Mouse (Mus musculus) heart, postnatal 0 days (tissue): ENCODE measurements around the gene Btbd17. TPM values are rescaled to one million over a fixed set of nuclear protein-coding genes. Genes with fewer than 3 reads are reported as not detected.

Source experiments
- ATAC-seq: fragments of 200-750 bp; cut with Nextera tagmentation; 2 replicates; pipeline ENCODE4 v1.8.0; 2017; ENCODE audit warnings: low read depth, moderate number of reproducible peaks, moderate library complexity; ENCODE audit not compliant: insufficient read depth
- DNase-seq: peaks from one replicate; pipeline ENCODE4 v3.0.0-alpha.2; 2016; ENCODE audit warnings: low spot score
- H3K27ac ChIP-seq: fragments of 300-500 bp; sonication (generic); 2 replicates; pipeline ENCODE4 v1.5.1; 2014; ENCODE audit warnings: low read depth, mild to moderate bottlenecking
- H3K27me3 ChIP-seq: fragments of 300-500 bp; sonication (generic); 2 replicates; pipeline ENCODE4 v1.6.1; 2014; ENCODE audit warnings: low read length, mixed read lengths; ENCODE audit not compliant: control insufficient read depth, insufficient read depth
- H3K36me3 ChIP-seq: fragments of 300-500 bp; sonication (generic); replicated peaks from 2 replicates; pipeline ENCODE4 v1.6.1; 2014; ENCODE audit warnings: low read length, mixed read lengths; ENCODE audit not compliant: control insufficient read depth, insufficient read depth
- H3K4me1 ChIP-seq: fragments of 300-500 bp; sonication (generic); 2 replicates; pipeline ENCODE4 v1.6.1; 2014; ENCODE audit warnings: antibody characterized with exemption; ENCODE audit not compliant: control insufficient read depth, insufficient read depth
- H3K4me2 ChIP-seq: fragments of 300-500 bp; sonication (generic); 2 replicates; pipeline ENCODE4 v1.6.1; 2014; ENCODE audit warnings: low read depth, mild to moderate bottlenecking, low read length, moderate library complexity
- H3K4me3 ChIP-seq: fragments of 300-500 bp; sonication (generic); 2 replicates; pipeline ENCODE4 v1.5.1; 2014; ENCODE audit warnings: low read depth, low read length
- H3K9ac ChIP-seq: fragments of 300-500 bp; sonication (generic); replicated peaks from 2 replicates; pipeline ENCODE4 v1.6.1; 2014; ENCODE audit warnings: low read depth, low read length, mixed read lengths
- H3K9me3 ChIP-seq: fragments of 300-500 bp; sonication (generic); replicated peaks from 2 replicates; pipeline ENCODE4 v1.6.1; 2016; ENCODE audit warnings: low read length; ENCODE audit not compliant: control insufficient read depth
- CTCF ChIP-seq: IDR thresholded peaks from 2 replicates; pipeline ENCODE4 v1.5.1; 2016; ENCODE audit warnings: antibody characterized with exemption, control low read depth, low read depth
- EP300 ChIP-seq: IDR thresholded peaks from 2 replicates; pipeline ENCODE4 v1.6.1; 2016; ENCODE audit warnings: antibody characterized with exemption, low read depth
- WGBS: fragments of 180-500 bp; shearing (Covaris S2); extraction: QIAGEN DNeasy Blood & Tissue Kit; methylation state at CpG from one replicate; pipeline ENCODE4 v1.1.7; 2014; 5-methylcytosine and 5-hydroxymethylcytosine counted together
- polyA plus RNA-seq: library from polyadenylated mRNA; unstranded; fragments of >200 nt; fragmentation: Nextera tagmentation; extraction: Ambion mirVana; gene quantifications from 2 replicates; pipeline ENCODE4 v1.2.1, GENCODE M21; 2015
- total RNA-seq: library from RNA; depleted of rRNA; stranded (reverse); fragments of >200 nt; gene quantifications from 2 replicates; pipeline ENCODE4 v1.2.3, GENCODE M21; 2014; ENCODE audit warnings: low replicate concordance

Gene Btbd17
- total and polyA plus RNA-seq, 2 experiments from 2014 or later = 0.18 TPM; not detected in 1

GRCm38 (mm10) chr11:114787611-114788010 is 8.1 kb downstream of the Btbd17 start:
- Histone ChIP-seq H3K4me1 (0 out of 2 replicates have a peak, but pooled peaks cover 13% of the 10 kb centered on the region), H3K27me3 (peaks cover 93% of the 10 kb centered on the region), H3K4me3 (no peak overlapping the region), H3K36me3 (no peaks in the 10 kb centered on the region), H3K4me2 (no peak overlapping the region), H3K9ac (no peak overlapping the region), H3K27ac (no peak overlapping the region), H3K9me3 (no peaks in the 10 kb centered on the region)
- ATAC-seq = no peak
- TF ChIP-seq EP300 (no peak), CTCF (no peak)
- 88% methylated on average over 3 of the region's 3 CpGs for WGBS
- no peak for DNase-seq

DNA sequence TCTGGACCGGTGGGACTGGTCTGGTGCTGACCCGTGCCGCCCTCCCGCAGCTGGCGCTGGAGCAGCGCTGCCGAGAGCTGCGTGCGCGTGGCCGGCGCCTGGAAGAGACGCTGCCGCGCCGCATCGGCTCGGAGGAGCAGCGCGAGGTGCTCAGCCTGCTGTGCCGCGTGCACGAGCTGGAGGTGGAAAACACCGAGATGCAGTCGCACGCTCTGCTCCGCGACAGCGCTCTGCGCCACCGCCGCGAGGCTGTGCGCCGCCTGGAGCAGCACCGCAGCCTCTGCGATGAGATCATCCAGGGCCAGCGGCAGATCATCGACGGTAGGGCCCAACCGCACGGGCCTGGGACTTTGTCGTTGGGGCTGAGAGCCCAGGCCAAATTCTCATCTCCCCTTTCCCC is 9.4 kb downstream of the Btbd17 start:
- DNase-seq (no peak), ATAC-seq (no peak)
- Histone ChIP-seq H3K4me1 (0 out of 2 replicates have a peak, but pooled peaks cover 3% of the 10 kb centered on the region), H3K27ac (no peak overlapping the region), H3K27me3 (peaks cover 88% of the 10 kb centered on the region), H3K9ac (no peak overlapping the region), H3K9me3 (no peaks in the 10 kb centered on the region), H3K4me2 (peak overlapping the region; percentile 48), H3K36me3 (no peaks in the 10 kb centered on the region), H3K4me3 (peak overlapping the region; percentile 12)
- TF ChIP-seq CTCF (no peak), EP300 (no peak)
- WGBS = 2% methylated on average over 43 of the region's 43 CpGs

DNA sequence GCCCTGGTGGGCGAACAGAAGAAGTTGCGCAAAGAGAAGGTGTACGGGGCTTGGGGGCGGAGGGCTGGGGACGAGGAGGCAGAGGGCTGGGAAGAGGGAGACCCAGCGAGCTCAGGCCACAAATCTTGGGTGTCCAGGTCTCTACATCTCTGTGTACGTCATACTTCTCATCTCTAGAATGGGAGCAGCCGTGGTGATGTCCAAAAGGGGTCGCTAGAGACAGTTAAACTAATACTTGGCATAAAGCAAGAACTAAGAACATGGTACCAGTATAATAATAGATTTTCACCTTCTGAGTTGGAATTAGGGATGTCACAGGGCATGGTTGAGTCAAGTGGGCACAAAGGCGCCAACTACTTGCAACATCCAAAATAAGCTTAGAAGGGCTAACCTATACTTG is 9.9 kb downstream of the Btbd17 start:
- H3K27me3 ChIP-seq = peaks cover 88% of the 10 kb centered on the region
- no peaks in the 10 kb centered on the region for H3K36me3 ChIP-seq
- peak overlapping the region; percentile 48; the same call in 1 of the 2 replicates for H3K4me2 ChIP-seq
- WGBS = 47% methylated on average over 10 of the region's 10 CpGs
- H3K4me3 ChIP-seq = 0 out of 2 replicates have a peak overlapping the region, but pooled peaks have one; percentile 12
- ATAC-seq (no peak), DNase-seq (no peak)
- TF ChIP-seq CTCF (no peak), EP300 (no peak)
- 0 out of 2 replicates have a peak, but pooled peaks cover 3% of the 10 kb centered on the region for H3K4me1 ChIP-seq
- no peak overlapping the region for H3K9ac ChIP-seq
- H3K27ac ChIP-seq = no peak overlapping the region
- no peaks in the 10 kb centered on the region for H3K9me3 ChIP-seq

- 25% methylated on average over 9 of the region's 9 CpGs for WGBS
- H3K4me3 ChIP-seq = no peak overlapping the region
- ATAC-seq (peak; percentile 57; the same call in 1 of the 2 replicates), DNase-seq (no peak)
- no peaks in the 10 kb centered on the region for H3K9me3 ChIP-seq
- H3K27me3 ChIP-seq = peaks cover 51% of the 10 kb centered on the region
- no peak overlapping the region for H3K9ac ChIP-seq
- peaks cover 9% of the 10 kb centered on the region for H3K4me1 ChIP-seq
- H3K4me2 ChIP-seq = 0 out of 2 replicates have a peak overlapping the region, but pooled peaks have one; percentile 9
- no peaks in the 10 kb centered on the region for H3K36me3 ChIP-seq
- H3K27ac ChIP-seq = no peak overlapping the region
- TF ChIP-seq CTCF (no peak), EP300 (no peak)
Measured at GRCm38 (mm10) chr11:114780076-114780475, 15.7 kb downstream of the Btbd17 start.

DNA sequence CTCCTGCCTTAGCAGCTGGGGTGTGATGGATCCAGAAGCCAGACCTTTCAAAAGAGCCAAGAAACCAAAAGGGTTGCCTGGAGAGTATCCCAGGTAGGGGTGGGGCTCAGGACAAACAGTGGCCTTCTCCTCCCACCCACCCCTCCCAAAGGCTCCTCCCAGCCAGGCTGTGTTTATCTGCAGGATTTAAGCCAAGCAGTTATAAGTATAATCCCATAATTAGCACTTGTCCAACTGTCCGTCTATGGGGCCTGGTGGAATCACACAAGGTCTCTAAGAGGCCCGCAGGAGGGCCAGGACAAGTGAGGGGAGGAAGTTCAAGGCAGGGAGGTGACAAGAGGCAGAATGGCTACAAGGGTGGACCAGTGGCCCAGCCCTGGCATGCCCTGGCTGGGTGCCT is 23.8 kb downstream of the Btbd17 start:
- ATAC-seq (no peak), DNase-seq (no peak)
- Histone ChIP-seq H3K4me3 (no peak overlapping the region), H3K4me1 (no peaks in the 10 kb centered on the region), H3K27me3 (peaks cover 13% of the 10 kb centered on the region), H3K36me3 (no peaks in the 10 kb centered on the region), H3K27ac (no peak overlapping the region), H3K4me2 (no peak overlapping the region), H3K9me3 (no peaks in the 10 kb centered on the region), H3K9ac (no peak overlapping the region)
- WGBS = 55% methylated on average over 2 of the region's 2 CpGs
- TF ChIP-seq EP300 (no peak), CTCF (no peak)

DNA sequence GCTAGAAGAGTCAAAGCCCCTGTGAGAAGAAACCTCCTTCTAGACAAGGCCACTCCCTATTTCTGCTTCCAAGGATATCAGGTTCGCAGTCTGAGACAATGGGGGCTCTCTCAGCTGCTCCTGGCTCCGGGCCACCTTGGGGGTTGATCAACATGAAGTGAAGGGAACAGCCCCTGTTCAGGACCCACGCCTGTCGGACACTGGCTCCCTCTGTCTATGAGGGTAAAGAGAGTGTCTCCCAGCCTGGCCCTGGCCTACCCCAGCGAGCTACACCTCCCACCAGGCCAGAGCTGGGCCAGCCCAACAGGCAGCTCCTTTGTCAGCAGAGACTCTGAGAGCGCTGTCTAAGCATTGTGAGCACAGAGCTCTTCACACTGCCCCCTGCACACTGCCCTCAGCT is 25.8 kb downstream of the Btbd17 start:
- ATAC-seq (no peak), DNase-seq (no peak)
- WGBS = 53% methylated on average over 6 of the region's 6 CpGs
- no peaks in the 10 kb centered on the region for H3K9me3 ChIP-seq
- H3K36me3 ChIP-seq = no peaks in the 10 kb centered on the region
- TF ChIP-seq EP300 = no peak
- TF ChIP-seq CTCF = no peak
- no peak overlapping the region for H3K9ac ChIP-seq
- no peak overlapping the region for H3K4me3 ChIP-seq
- peaks cover 21% of the 10 kb centered on the region for H3K27me3 ChIP-seq
- H3K4me2 ChIP-seq = no peak overlapping the region
- H3K27ac ChIP-seq = no peak overlapping the region
- H3K4me1 ChIP-seq = no peaks in the 10 kb centered on the region
